Comparison of ENCODE assay signal across 10 mouse cellular contexts in genomic region chr1:155472112-155472955, GRCm38 (mm10). TPM values are rescaled to one million over a fixed set of nuclear protein-coding genes. Genes with fewer than 3 reads are reported as not detected.
DNase-seq lines count a peak whose midpoint lies in the region; ATAC-seq lines count a peak whose summit lies in the region.
"Had no signal": no experiment of that assay in that cellular context is flagged by ENCODE, and none has a peak within 500 bp of the region (broad histone marks: within the 10 kb centered on the region; RNA-seq: fewer than 3 reads in every experiment).

No protein-coding gene starts in this region.

- H3K4me1 ChIP-seq in midbrain, embryonic 14.5 days (ENCODE audit: control insufficient read depth, insufficient read depth, low read length), result peaks cover 23% of the 10 kb centered on the region
- H3K4me1 ChIP-seq in midbrain, embryonic 11.5 days (ENCODE audit: control insufficient read depth, insufficient read depth, low read length), result no peaks in the 10 kb centered on the region; the same call in 1 of the 2 replicates
- H3K4me1 ChIP-seq in liver, embryonic 12.5 days, result peaks cover 28% of the 10 kb centered on the region

- no peak overlapping the region for H3K4me2 ChIP-seq in midbrain, embryonic 14.5 days (ENCODE audit: low read length)
- no peak overlapping the region for H3K4me2 ChIP-seq in midbrain, embryonic 11.5 days
- peak overlapping the region; percentile 43 for H3K4me2 ChIP-seq in liver, embryonic 12.5 days
- H3K4me2 ChIP-seq: midbrain, embryonic 12.5 days had no signal

- H3K9me3 ChIP-seq in midbrain, embryonic 14.5 days (ENCODE audit: control insufficient read depth, low read length), result no peaks in the 10 kb centered on the region
- H3K9me3 ChIP-seq in midbrain, embryonic 11.5 days (ENCODE audit: control insufficient read depth, low read length), result no peaks in the 10 kb centered on the region
- no peaks in the 10 kb centered on the region for H3K9me3 ChIP-seq in liver, embryonic 12.5 days (replicated peaks)
- H3K9me3 ChIP-seq: midbrain, embryonic 12.5 days had no signal

- H3K27me3 ChIP-seq in midbrain, embryonic 14.5 days (ENCODE audit: control insufficient read depth, insufficient read depth, low read length), result no peaks in the 10 kb centered on the region
- H3K27me3 ChIP-seq in midbrain, embryonic 11.5 days (ENCODE audit: control insufficient read depth, insufficient read depth, low read length), result no peaks in the 10 kb centered on the region
- H3K27me3 ChIP-seq in liver, embryonic 12.5 days (replicated peaks), result no peaks in the 10 kb centered on the region
- H3K27me3 ChIP-seq: midbrain, embryonic 12.5 days had no signal

- no peak for DNase-seq in midbrain, embryonic 14.5 days
- no peak for DNase-seq in midbrain, embryonic 11.5 days (ENCODE audit: low spot score, missing footprints)
- DNase-seq in adrenal gland, postnatal 25 days, result peak; percentile 22
- DNase-seq in ovary, adult 18-20 months (ENCODE audit: low spot score), result no peak
- no peak for DNase-seq in left cerebral cortex, postnatal 4 days
- DNase-seq in frontal cortex, postnatal 36 days (ENCODE audit: low spot score in 2 of 2), result no peak
- DNase-seq: cerebellum, adult 2 months; kidney, postnatal 36 days had no signal

- H3K9ac ChIP-seq in midbrain, embryonic 14.5 days (replicated peaks; ENCODE audit: low read length), result no peak overlapping the region
- no peak overlapping the region for H3K9ac ChIP-seq in midbrain, embryonic 11.5 days (ENCODE audit: low read length)
- H3K9ac ChIP-seq in liver, embryonic 12.5 days, result no peak overlapping the region
- H3K9ac ChIP-seq: midbrain, embryonic 12.5 days had no signal

- ATAC-seq in midbrain, embryonic 14.5 days (ENCODE audit: low FRiP score, low TSS enrichment), result no peak
- no peak for ATAC-seq in midbrain, embryonic 11.5 days (ENCODE audit: low FRiP score)
- ATAC-seq in liver, embryonic 12.5 days, result peak; percentile 92

- no peak overlapping the region for H3K4me3 ChIP-seq in midbrain, embryonic 14.5 days (replicated peaks; ENCODE audit: low read depth, low read length)
- no peak overlapping the region for H3K4me3 ChIP-seq in midbrain, embryonic 11.5 days (ENCODE audit: low read depth, low read length)
- no peak overlapping the region for H3K4me3 ChIP-seq in liver, embryonic 12.5 days
- H3K4me3 ChIP-seq: midbrain, embryonic 12.5 days had no signal

- 65% methylated on average over 11 of the region's 11 CpGs for WGBS in midbrain, embryonic 14.5 days
- 72% methylated on average over 11 of the region's 11 CpGs for WGBS in midbrain, embryonic 11.5 days
- WGBS in liver, embryonic 12.5 days (ENCODE audit: insufficient replicate concordance), result 41% methylated on average over 11 of the region's 11 CpGs

- intact Hi-C loops in left cerebral cortex, postnatal 4 days (cut with DNase I), result no loop called here

- H3K36me3 ChIP-seq in midbrain, embryonic 14.5 days (ENCODE audit: control insufficient read depth, insufficient read depth, low read length), result no peaks in the 10 kb centered on the region
- H3K36me3 ChIP-seq in midbrain, embryonic 11.5 days (ENCODE audit: control insufficient read depth, insufficient read depth, low read length), result no peaks in the 10 kb centered on the region
- no peaks in the 10 kb centered on the region for H3K36me3 ChIP-seq in liver, embryonic 12.5 days
- H3K36me3 ChIP-seq: midbrain, embryonic 12.5 days had no signal

- peak overlapping the region; percentile 68 for H3K27ac ChIP-seq in midbrain, embryonic 14.5 days (replicated peaks; ENCODE audit: low read depth, low read length)
- no peak overlapping the region for H3K27ac ChIP-seq in midbrain, embryonic 11.5 days (ENCODE audit: low read depth, low read length)
- peak overlapping the region; percentile 85 for H3K27ac ChIP-seq in liver, embryonic 12.5 days
- H3K27ac ChIP-seq: midbrain, embryonic 12.5 days had no signal

RNA-seq across cellular contexts. Expression of gene Xpr1, which starts 55.1 kb away (rescaled TPM):
- polyA plus RNA-seq in midbrain, embryonic 14.5 days (2014; fragmentation: Nextera tagmentation; extraction: Ambion mirVana), result 61.3 and 83.0 TPM in 2 replicates
- polyA plus RNA-seq in midbrain, embryonic 11.5 days (2014; fragmentation: Nextera tagmentation; extraction: Ambion mirVana), result 14.4 and 14.7 TPM in 2 replicates
- total RNA-seq in adrenal gland, postnatal 25 days (2021), result 43.9 and 63.3 TPM in 2 replicates
- 6.7 and 6.9 TPM in 2 replicates for polyA plus RNA-seq in liver, embryonic 12.5 days (2016; fragmentation: Nextera tagmentation; extraction: Ambion mirVana)
- 100 to 1,000 TPM; 153 to 167 TPM for total RNA-seq in left cerebral cortex, postnatal 4 days (2021)
